24 mouse cellular contexts compared by ENCODE assay signal in the genomic region with DNA sequence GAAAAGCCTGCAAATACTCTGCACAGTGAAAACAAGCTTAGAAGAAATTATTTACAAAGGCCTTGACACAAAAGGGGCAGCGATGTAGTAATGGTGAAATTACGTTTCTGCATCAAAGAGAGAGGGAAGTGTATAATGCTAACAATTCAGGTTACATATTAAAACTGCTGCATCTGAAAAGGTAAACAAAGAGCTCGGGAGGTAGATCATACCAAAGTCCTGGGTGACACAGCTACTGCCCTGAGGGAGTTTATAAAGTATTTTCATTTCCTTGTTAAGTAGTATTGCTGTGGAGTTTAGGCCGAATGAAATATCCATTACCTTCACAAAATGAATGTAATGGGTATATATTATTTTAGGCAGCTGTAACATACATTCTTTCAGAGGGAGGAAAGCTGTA. TPM values are rescaled to one million over a fixed set of nuclear protein-coding genes. Genes with fewer than 3 reads are reported as not detected.
DNase-seq lines count a peak whose midpoint lies in the region; ATAC-seq and TF ChIP-seq lines count a peak whose summit lies in the region.
"Had no signal": no experiment of that assay in that cellular context is flagged by ENCODE, and none has a peak within 500 bp of the region (broad histone marks: within the 10 kb centered on the region; RNA-seq: fewer than 3 reads in every experiment).

No protein-coding gene starts in this region.

- no peaks in the 10 kb centered on the region for H3K9me3 ChIP-seq in heart, embryonic 11.5 days (replicated peaks; ENCODE audit: control insufficient read depth, low read length)
- no peaks in the 10 kb centered on the region for H3K9me3 ChIP-seq in lung, embryonic 14.5 days (ENCODE audit: low read depth, low read length)
- H3K9me3 ChIP-seq in intestine, postnatal 0 days (ENCODE audit: control insufficient read depth), result no peaks in the 10 kb centered on the region
- H3K9me3 ChIP-seq in stomach, postnatal 0 days (ENCODE audit: control insufficient read depth, low read length), result no peaks in the 10 kb centered on the region
- H3K9me3 ChIP-seq: embryonic facial prominence, embryonic 15.5 days; forebrain, embryonic 10.5 days; G1E; heart, embryonic 10.5 days; heart, embryonic 15.5 days had no signal

- 77% methylated on average over 4 of the region's 4 CpGs for WGBS in heart, embryonic 11.5 days (ENCODE audit: insufficient replicate concordance)
- WGBS in lung, embryonic 14.5 days, result 45% methylated on average over 4 of the region's 4 CpGs
- WGBS in intestine, postnatal 0 days, result 30% methylated on average over 4 of the region's 4 CpGs
- WGBS in stomach, postnatal 0 days, result 34% methylated on average over 4 of the region's 4 CpGs

- no peak overlapping the region for H3K9ac ChIP-seq in heart, embryonic 11.5 days (ENCODE audit: low read depth, low read length)
- no peak overlapping the region for H3K9ac ChIP-seq in lung, embryonic 14.5 days
- no peak overlapping the region for H3K9ac ChIP-seq in intestine, postnatal 0 days (ENCODE audit: low read depth, low read length)
- H3K9ac ChIP-seq in stomach, postnatal 0 days (ENCODE audit: low read length), result no peak overlapping the region
- H3K9ac ChIP-seq: embryonic facial prominence, embryonic 15.5 days; heart, embryonic 15.5 days; hindbrain, embryonic 14.5 days had no signal

- H3K4me1 ChIP-seq in heart, embryonic 11.5 days (ENCODE audit: control insufficient read depth, insufficient read depth, low read length), result no peaks in the 10 kb centered on the region; the same call in 1 of the 2 replicates
- H3K4me1 ChIP-seq in lung, embryonic 14.5 days (ENCODE audit: insufficient read depth), result 0 out of 2 replicates have a peak, but pooled peaks cover 7% of the 10 kb centered on the region
- H3K4me1 ChIP-seq in intestine, postnatal 0 days (replicated peaks; ENCODE audit: control insufficient read depth, insufficient read depth, low read length), result peaks cover 10% of the 10 kb centered on the region; the same call in 1 of the 2 replicates
- H3K4me1 ChIP-seq in stomach, postnatal 0 days (replicated peaks; ENCODE audit: control insufficient read depth, insufficient read depth), result no peaks in the 10 kb centered on the region
- H3K4me1 ChIP-seq: heart, embryonic 15.5 days had no signal

- TF ChIP-seq CTCF in lung, embryonic 14.5 days (IDR thresholded peaks at IDR 0.05; ENCODE audit: low read depth), result no peak
- no peak for TF ChIP-seq CTCF in intestine, postnatal 0 days (IDR thresholded peaks at IDR 0.05; ENCODE audit: low read depth)
- TF ChIP-seq CTCF in stomach, postnatal 0 days (IDR thresholded peaks at IDR 0.05; ENCODE audit: low read depth), result no peak

- DNase-seq in heart, adult 11 months, result peak; percentile 5
- DNase-seq in lung, embryonic 14.5 days, result no peak
- DNase-seq in lung, adult 18-20 months, result no peak
- DNase-seq in stomach, postnatal 0 days (ENCODE audit: low spot score), result no peak
- DNase-seq in cerebellum, adult 11 months, result no peak
- DNase-seq: adrenal gland, adult 8-10 months; adrenal gland, postnatal 36 days; B cell, adult 2 months; cerebellum, adult 8-10 months; embryo, embryonic 11 days; gastrocnemius, postnatal 36 days; heart, adult 18-20 months; heart, postnatal 14 days had no signal

- no peak overlapping the region for H3K4me3 ChIP-seq in heart, embryonic 11.5 days (ENCODE audit: low read depth, low read length)
- no peak overlapping the region for H3K4me3 ChIP-seq in lung, embryonic 14.5 days (ENCODE audit: low read depth, low read length)
- no peak overlapping the region for H3K4me3 ChIP-seq in intestine, postnatal 0 days (ENCODE audit: low read depth, low read length)
- no peak overlapping the region for H3K4me3 ChIP-seq in stomach, postnatal 0 days (ENCODE audit: low read depth, low read length)
- H3K4me3 ChIP-seq: embryonic facial prominence, embryonic 15.5 days; erythroblast, embryonic 14.5 days; forebrain, embryonic 10.5 days; heart, embryonic 10.5 days; heart, embryonic 15.5 days had no signal

- no peak overlapping the region for H3K4me2 ChIP-seq in heart, embryonic 11.5 days
- H3K4me2 ChIP-seq in lung, embryonic 14.5 days, result no peak overlapping the region
- no peak overlapping the region for H3K4me2 ChIP-seq in intestine, postnatal 0 days (replicated peaks; ENCODE audit: low read depth)
- H3K4me2 ChIP-seq in stomach, postnatal 0 days (replicated peaks; ENCODE audit: low read depth), result no peak overlapping the region
- H3K4me2 ChIP-seq: embryonic facial prominence, embryonic 15.5 days; heart, embryonic 15.5 days; hindbrain, embryonic 14.5 days had no signal

- H3K36me3 ChIP-seq in heart, embryonic 11.5 days (ENCODE audit: control insufficient read depth, insufficient read depth, low read length), result no peaks in the 10 kb centered on the region
- no peaks in the 10 kb centered on the region for H3K36me3 ChIP-seq in lung, embryonic 14.5 days (ENCODE audit: insufficient read depth)
- no peaks in the 10 kb centered on the region for H3K36me3 ChIP-seq in intestine, postnatal 0 days (ENCODE audit: control insufficient read depth, insufficient read depth)
- no peaks in the 10 kb centered on the region for H3K36me3 ChIP-seq in stomach, postnatal 0 days (ENCODE audit: control insufficient read depth, insufficient read depth, low read length)
- H3K36me3 ChIP-seq: embryonic facial prominence, embryonic 15.5 days; forebrain, embryonic 10.5 days; G1E; heart, embryonic 10.5 days; heart, embryonic 15.5 days had no signal

- TF ChIP-seq EP300 in stomach, postnatal 0 days (optimal IDR thresholded peaks at IDR 0.05), result no peak

- ATAC-seq in heart, embryonic 11.5 days (replicated peaks; ENCODE audit: insufficient number of reproducible peaks, low FRiP score, low TSS enrichment), result no peak
- ATAC-seq in lung, embryonic 14.5 days (ENCODE audit: insufficient read depth), result no peak
- no peak for ATAC-seq in intestine, postnatal 0 days
- ATAC-seq in stomach, postnatal 0 days (ENCODE audit: low FRiP score, low TSS enrichment), result peak; percentile 44; the same call in 1 of the 2 replicates
- ATAC-seq: CD4-positive, CD25-positive, alpha-beta regulatory T cell, adult 4 months; forebrain, embryonic 14.5 days had no signal

- no peaks in the 10 kb centered on the region for H3K27me3 ChIP-seq in heart, embryonic 11.5 days (ENCODE audit: control insufficient read depth, insufficient read depth, low read length)
- no peaks in the 10 kb centered on the region for H3K27me3 ChIP-seq in lung, embryonic 14.5 days (ENCODE audit: insufficient read depth, low read length)
- no peaks in the 10 kb centered on the region for H3K27me3 ChIP-seq in intestine, postnatal 0 days (replicated peaks; ENCODE audit: control insufficient read depth, insufficient read depth, low read length)
- no peaks in the 10 kb centered on the region for H3K27me3 ChIP-seq in stomach, postnatal 0 days (ENCODE audit: control insufficient read depth, insufficient read depth, low read length)
- H3K27me3 ChIP-seq: embryonic facial prominence, embryonic 15.5 days; heart, embryonic 15.5 days had no signal

- no peak overlapping the region for H3K27ac ChIP-seq in heart, embryonic 11.5 days (ENCODE audit: low read depth, low read length)
- H3K27ac ChIP-seq in lung, embryonic 14.5 days (ENCODE audit: low read depth), result peak overlapping the region; percentile 55; the same call in 1 of the 2 replicates
- peak overlapping the region; percentile 23; the same call in 1 of the 2 replicates for H3K27ac ChIP-seq in intestine, postnatal 0 days (ENCODE audit: low read depth, low read length)
- H3K27ac ChIP-seq in stomach, postnatal 0 days (replicated peaks), result peak overlapping the region; percentile 35; the same call in 1 of the 2 replicates
- H3K27ac ChIP-seq: embryonic facial prominence, embryonic 15.5 days; forebrain, embryonic 10.5 days; heart, embryonic 10.5 days; heart, embryonic 15.5 days; hindbrain, embryonic 14.5 days had no signal

RNA-seq across cellular contexts. Expression of gene Nfe2l2, which starts 10.3 kb away (rescaled TPM):
- polyA plus RNA-seq in heart, embryonic 11.5 days (2014; fragmentation: Nextera tagmentation; extraction: Ambion mirVana), result 46.7 and 48.7 TPM in 2 replicates
- 73.9 and 84.5 TPM in 2 replicates for polyA plus RNA-seq in lung, embryonic 14.5 days (2014; fragmentation: Nextera tagmentation; extraction: Ambion mirVana)
- 93.6 and 98.0 TPM in 2 replicates for polyA plus RNA-seq in intestine, postnatal 0 days (2015; fragmentation: Nextera tagmentation; extraction: Ambion mirVana)
- polyA plus RNA-seq in stomach, postnatal 0 days (2015; fragmentation: Nextera tagmentation; extraction: Ambion mirVana), result 125 and 144 TPM in 2 replicates

RNA-seq across cellular contexts. Expression of gene Hnrnpa3, which starts 55.7 kb away (rescaled TPM):
- polyA plus RNA-seq in heart, embryonic 11.5 days (2014; fragmentation: Nextera tagmentation; extraction: Ambion mirVana), result 164 and 174 TPM in 2 replicates
- polyA plus RNA-seq in lung, embryonic 14.5 days (2014; fragmentation: Nextera tagmentation; extraction: Ambion mirVana), result 302 and 305 TPM in 2 replicates
- polyA plus RNA-seq in intestine, postnatal 0 days (2015; fragmentation: Nextera tagmentation; extraction: Ambion mirVana), result 149 and 151 TPM in 2 replicates
- polyA plus RNA-seq in stomach, postnatal 0 days (2015; fragmentation: Nextera tagmentation; extraction: Ambion mirVana), result 116 and 127 TPM in 2 replicates
